Mouse (Mus musculus): Measurements from ENCODE around the gene Pdcd4.

GRCm38 (mm10) chr19:53906033-53906702 is 14.1 kb downstream of the Pdcd4 start:
- TF ChIP-seq CTCF (IDR thresholded peaks at IDR 0.05; ENCODE audit: low read depth) = peak; percentile 15; the same call in 1 of the 2 replicates
- TF ChIP-seq EP300 (IDR thresholded peaks at IDR 0.05; ENCODE audit: low read depth) = no peak

All from liver, postnatal 0 days (tissue).